Mouse (Mus musculus): ENCODE data around the gene Copb2. TPM values are rescaled to one million over a fixed set of nuclear protein-coding genes. Genes with fewer than 3 reads are reported as not detected.

The Copb2 gene
- 158 TPM for polyA plus RNA-seq (2017; shearing (Covaris generic))

GRCm38 (mm10) chr9:98563137-98564126, at the start of gene Copb2:
Copb2 (plus strand) TSS chr9:98563721.

GRCm38 (mm10) chr9:98601156-98601836, 37.8 kb downstream of the Copb2 start, which contains the start of gene Mrps22:
Mrps22 (minus strand) TSS chr9:98601660.

Other genes starting within 250 kb of the Copb2 start
- not detected for gene Rbp1, start 140.8 kb upstream of the Copb2 start, polyA plus RNA-seq (2017; shearing (Covaris generic))
- not detected for gene Rbp2, start 77.6 kb upstream of the Copb2 start, polyA plus RNA-seq (2017; shearing (Covaris generic))
- gene Mrps22, start 37.9 kb downstream of the Copb2 start, polyA plus RNA-seq (2017; shearing (Covaris generic)): 28.1 TPM

Measured in inflammation-experienced regulatory T-cells, adult 16 weeks (primary cell).